Mouse (Mus musculus) frontal cortex, postnatal 25 days (tissue): ENCODE measurements around the gene Rtl4.

Experiments
- DNase-seq, 2 experiments: peaks; one replicate each; pipeline ENCODE4 v3.0.0; 2022; ENCODE audit warnings: low spot score in 2 of 2

The Rtl4 gene

DNA sequence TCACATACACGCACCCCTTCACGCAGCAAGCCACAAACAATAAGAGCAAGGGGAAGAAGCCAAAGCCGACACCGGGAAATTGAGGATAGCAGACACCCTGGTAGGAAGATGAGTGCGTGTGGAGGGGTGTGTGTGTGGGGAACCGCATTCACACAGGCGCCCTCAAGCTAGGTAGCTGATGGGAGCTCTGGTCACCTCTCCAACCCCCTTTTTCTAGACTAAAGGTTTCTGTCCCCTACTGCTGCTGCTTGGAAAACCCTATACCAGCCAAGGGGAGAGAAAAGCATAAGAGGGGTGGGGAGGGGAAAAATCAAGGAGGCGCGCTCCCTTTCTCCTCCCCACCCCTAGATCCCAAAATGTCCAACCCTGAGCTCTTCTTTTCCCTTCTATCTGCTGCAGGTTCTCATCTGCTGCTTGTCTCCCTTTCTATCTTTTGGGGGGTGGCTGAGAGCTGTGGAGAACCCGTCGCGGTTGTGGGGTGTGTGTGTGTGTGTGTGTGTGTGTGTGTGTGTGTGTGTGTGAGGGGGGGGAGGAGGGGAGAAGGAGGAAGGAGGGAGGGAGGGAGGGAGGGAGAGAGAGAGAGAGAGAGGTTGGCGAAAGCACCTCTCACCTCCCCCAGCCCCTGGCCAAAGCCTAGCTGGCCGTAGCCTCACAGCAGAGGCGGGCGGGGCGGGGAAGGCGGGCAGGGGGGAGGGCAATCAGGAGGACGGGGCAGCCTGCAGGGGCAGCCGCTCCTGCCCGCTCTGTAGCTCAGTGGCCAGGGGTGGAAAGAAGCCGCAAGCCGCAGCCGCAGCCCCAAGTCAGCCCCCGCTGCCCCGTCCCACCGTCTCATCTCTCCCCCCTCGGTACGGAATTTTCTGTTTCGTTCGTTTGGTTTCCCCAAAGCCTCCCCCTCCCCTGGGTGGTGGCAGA, at the start of gene Rtl4:
Rtl4 (plus strand) TSS at position 701 of the 912 bp plus-strand sequence.
- no peak for DNase-seq

DNA sequence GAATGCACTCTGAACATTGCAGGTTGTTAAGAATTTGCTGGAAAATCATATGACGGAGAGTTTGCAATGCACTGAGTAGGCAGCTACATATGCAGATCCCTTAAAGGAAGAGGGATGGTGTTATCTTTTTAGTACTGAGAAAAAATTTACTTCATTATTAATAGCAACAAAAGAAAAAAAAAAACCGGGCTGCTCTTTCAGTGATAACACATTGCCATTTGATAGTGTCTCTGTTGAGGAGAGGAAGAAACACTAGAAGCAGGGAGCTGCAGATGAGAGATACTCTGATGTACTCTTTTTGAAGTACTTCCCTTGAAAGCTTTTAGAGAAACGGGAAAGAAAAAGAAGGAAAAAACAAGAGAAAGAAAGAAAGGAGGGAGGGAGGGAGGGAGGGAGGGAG, 44.0 kb upstream of the Rtl4 start:
- DNase-seq: no peak

DNA sequence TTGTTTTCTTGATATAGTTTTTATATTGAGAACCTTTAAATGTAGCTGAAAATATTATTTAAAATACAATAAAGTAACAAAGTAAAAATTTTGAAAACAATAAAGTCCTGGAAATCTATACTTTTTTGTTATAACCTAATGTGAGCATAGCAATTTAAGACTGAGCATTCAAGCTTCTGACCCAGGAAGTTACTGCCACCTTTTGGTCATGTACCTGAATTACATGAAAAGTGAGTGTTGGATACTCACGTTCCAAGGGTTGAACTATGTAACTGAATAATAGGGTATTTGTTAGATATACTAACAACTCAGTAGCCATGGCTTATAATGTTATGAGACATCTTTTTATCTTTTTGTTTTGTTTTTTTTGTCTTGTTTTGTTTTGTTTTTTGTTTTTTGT, 43.3 kb upstream of the Rtl4 start:
- no peak for DNase-seq

- DNase-seq: no peak
Observed at GRCm38 (mm10) chrX:144652196-144652595, 36.5 kb upstream of the Rtl4 start.

- no peak for DNase-seq
Observed at GRCm38 (mm10) chrX:144687742-144688141, 965 bp upstream of the Rtl4 start.

GRCm38 (mm10) chrX:144688142-144688206, 733 bp upstream of the Rtl4 start, which contains the start of gene Trpc5:
TSS of gene Trpc5 (minus strand) at chrX:144688180.
- DNase-seq: no peak

DNA sequence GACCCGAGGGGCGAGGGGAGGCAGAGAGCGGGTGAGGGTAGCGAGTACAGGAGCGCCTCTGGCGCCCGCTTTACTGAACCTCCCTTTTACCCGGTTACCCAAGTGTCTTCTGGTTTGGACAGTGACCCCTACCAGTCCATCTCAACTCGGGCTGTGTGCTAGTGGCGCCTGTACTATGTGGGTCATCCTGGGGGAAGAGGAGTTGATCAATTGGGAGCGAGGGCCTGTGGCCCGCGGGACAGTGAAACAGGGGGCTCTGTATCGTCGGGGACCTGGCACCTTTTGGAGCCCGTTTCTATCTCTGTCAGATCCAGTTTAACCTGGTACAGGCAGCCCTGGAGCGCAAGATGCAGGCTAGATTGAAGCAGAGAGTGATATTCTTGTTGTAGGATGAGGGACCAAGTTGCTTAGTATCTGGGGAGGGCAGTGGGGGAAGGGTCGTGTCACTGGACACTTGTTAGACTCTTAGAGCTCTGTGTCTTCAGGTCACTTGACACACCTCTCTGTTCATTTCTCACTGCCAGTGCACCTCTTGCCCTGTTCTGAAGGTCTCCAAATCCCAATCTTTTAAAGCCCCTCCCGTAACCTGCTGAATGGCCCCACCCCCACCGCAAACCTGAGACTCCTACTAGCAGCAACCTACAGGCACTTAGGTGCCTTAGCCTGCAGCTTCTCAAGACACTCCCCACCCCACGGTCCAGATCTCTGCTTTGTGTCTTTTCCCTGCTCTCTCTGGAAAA, 582 bp downstream of the Rtl4 start:
- no peak for DNase-seq

GRCm38 (mm10) chrX:144689859-144690181, 1.1 kb downstream of the Rtl4 start:
- DNase-seq: no peak

- no peak for DNase-seq
Observed at GRCm38 (mm10) chrX:144716330-144716729, 27.6 kb downstream of the Rtl4 start.

DNA sequence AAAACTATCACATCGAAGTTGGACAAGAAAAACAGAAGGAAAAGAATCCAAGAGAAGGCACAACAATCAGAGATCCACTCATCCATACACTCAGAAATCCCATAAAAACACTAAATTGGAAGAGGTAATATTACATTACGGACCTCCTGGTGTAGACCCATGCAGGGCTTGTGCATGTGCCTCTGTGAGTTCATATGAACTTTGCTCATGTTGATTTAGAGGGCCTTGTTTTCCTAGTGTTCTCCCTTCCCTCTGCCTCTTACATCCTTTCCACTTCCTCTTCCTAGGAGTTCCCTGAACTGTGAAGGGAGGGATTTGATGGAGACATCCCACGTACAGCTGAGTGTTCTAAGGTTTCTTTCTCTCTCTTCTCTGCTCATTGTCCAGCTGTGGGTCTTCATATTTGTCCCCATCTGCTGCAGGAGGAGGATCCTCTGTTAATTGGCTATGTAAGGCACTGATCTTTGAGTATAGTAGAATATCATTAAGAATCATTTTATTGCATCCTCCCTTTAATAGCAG, 58.9 kb downstream of the Rtl4 start:
- DNase-seq: no peak

GRCm38 (mm10) chrX:144986980-144987379, 298.3 kb downstream of the Rtl4 start:
- no peak for DNase-seq

DNA sequence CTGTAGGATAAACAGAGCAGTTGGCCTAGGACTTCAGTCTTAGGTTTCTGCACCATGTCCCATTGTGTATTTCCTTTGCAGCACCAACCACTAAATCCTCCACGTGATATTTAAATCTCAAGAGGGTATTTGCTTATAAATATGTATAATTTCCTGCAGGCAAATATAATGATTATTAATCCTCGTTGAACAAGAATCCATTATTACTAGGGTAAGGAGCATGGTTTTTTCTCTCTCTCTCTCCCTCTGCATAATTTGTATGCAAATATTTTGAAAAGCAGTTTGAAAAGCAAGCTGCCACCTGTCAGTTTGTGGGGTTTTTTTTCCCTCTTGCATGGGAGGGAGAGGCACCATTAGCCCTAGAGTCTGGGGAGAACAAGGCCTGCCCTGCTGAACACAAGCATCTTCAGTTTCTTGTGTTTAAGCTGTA, 376.8 kb downstream of the Rtl4 start:
- DNase-seq: no peak

DNA sequence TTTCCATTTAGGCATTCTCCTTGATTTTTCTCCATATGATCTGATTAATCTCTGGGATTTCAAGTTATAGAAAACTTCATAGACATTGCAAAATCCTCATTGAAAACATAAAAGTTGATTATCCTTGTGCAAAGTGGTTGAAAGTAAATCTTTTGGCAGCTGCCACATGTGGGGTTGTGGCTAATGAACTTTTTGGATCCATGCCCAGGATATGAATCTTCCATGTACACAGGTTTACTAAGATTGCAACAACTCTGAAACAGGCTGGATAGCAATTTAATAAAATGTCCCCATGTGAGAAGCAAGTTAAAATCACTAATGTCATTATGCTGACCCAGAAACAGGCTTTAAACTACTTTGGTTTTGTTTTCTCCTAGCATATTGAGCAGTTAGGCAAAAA, 401.1 kb downstream of the Rtl4 start:
- DNase-seq: no peak

- DNase-seq: no peak
Observed at GRCm38 (mm10) chrX:145090360-145090759, 401.7 kb downstream of the Rtl4 start.

- DNase-seq: no peak
Observed at GRCm38 (mm10) chrX:145090964-145091363, 402.3 kb downstream of the Rtl4 start.
